Mouse (Mus musculus) liver, adult 2 months (tissue): ENCODE results near the gene Arhgef38.

ENCODE experiments used
- CTCF ChIP-seq: fragments of 200-500 bp; IDR thresholded peaks from 2 replicates; pipeline ENCODE4 v1.5.1; 2011; ENCODE audit warnings: low read depth, low read length, control low read depth
- POLR2A ChIP-seq: fragments of 200-500 bp; IDR thresholded peaks from 2 replicates; pipeline ENCODE4 v1.6.1; 2011; ENCODE audit warnings: low read length, control low read depth; ENCODE audit not compliant: insufficient read depth; ENCODE audit errors: extremely low read depth

GRCm38 (mm10) chr3:133154683-133155082 is 80.1 kb downstream of the Arhgef38 start:
- TF ChIP-seq CTCF (no peak), POLR2A (no peak)
